Mouse (Mus musculus) neural tube, embryonic 11.5 days (tissue): ENCODE results near the gene Gas1. TPM values are rescaled to one million over a fixed set of nuclear protein-coding genes. Genes with fewer than 3 reads are reported as not detected.
A peak's percentile ranks its signal among the peaks of the same experiment; 100 is the strongest.

Source experiments
- ATAC-seq: fragments of 200-750 bp; cut with Nextera tagmentation; 2 replicates; pipeline ENCODE4 v1.8.0; 2017; ENCODE audit warnings: moderate number of reproducible peaks, mild to moderate bottlenecking, moderate TSS enrichment, moderate library complexity; ENCODE audit not compliant: insufficient read depth, low FRiP score, low TSS enrichment
- DNase-seq: peaks from one replicate; pipeline ENCODE4 v3.0.0-alpha.2; 2015; ENCODE audit warnings: low spot score
- H3K27ac ChIP-seq: fragments of 300-500 bp; sonication (generic); 2 replicates; pipeline ENCODE4 v1.5.1; 2014; ENCODE audit warnings: low read depth, mild to moderate bottlenecking, low read length
- H3K27me3 ChIP-seq: fragments of 300-500 bp; sonication (generic); 2 replicates; pipeline ENCODE4 v1.6.1; 2014; ENCODE audit warnings: mild to moderate bottlenecking, low read length, mixed read lengths; ENCODE audit not compliant: control insufficient read depth, insufficient read depth
- H3K36me3 ChIP-seq: fragments of 300-500 bp; sonication (generic); 2 replicates; pipeline ENCODE4 v1.6.1; 2014; ENCODE audit warnings: mild to moderate bottlenecking, low read length, moderate library complexity, mixed read lengths; ENCODE audit not compliant: control insufficient read depth, insufficient read depth
- H3K4me1 ChIP-seq: fragments of 300-500 bp; sonication (generic); 2 replicates; pipeline ENCODE4 v1.6.1; 2014; ENCODE audit warnings: low read length, mixed read lengths; ENCODE audit not compliant: control insufficient read depth, insufficient read depth
- H3K4me2 ChIP-seq: fragments of 300-500 bp; sonication (generic); 2 replicates; pipeline ENCODE4 v1.6.1; 2014; ENCODE audit warnings: low read depth, mild to moderate bottlenecking, moderate library complexity
- H3K4me3 ChIP-seq: fragments of 300-500 bp; sonication (generic); 2 replicates; pipeline ENCODE4 v1.5.1; 2014; ENCODE audit warnings: low read depth, low read length
- H3K9ac ChIP-seq: fragments of 300-500 bp; sonication (generic); 2 replicates; pipeline ENCODE4 v1.6.1; 2014; ENCODE audit warnings: mild to moderate bottlenecking, low read length
- H3K9me3 ChIP-seq: fragments of 300-500 bp; sonication (generic); 2 replicates; pipeline ENCODE4 v1.6.1; 2016; ENCODE audit warnings: low read length; ENCODE audit not compliant: control insufficient read depth
- WGBS: fragments of 180-500 bp; shearing (Covaris S2); extraction: QIAGEN DNeasy Blood & Tissue Kit; methylation state at CpG from one replicate; pipeline ENCODE4 v1.1.7; 2014; 5-methylcytosine and 5-hydroxymethylcytosine counted together
- polyA plus RNA-seq: library from polyadenylated mRNA; unstranded; fragments of >200 nt; fragmentation: Nextera tagmentation; extraction: Ambion mirVana; gene quantifications from 2 replicates; pipeline ENCODE4 v1.2.1, GENCODE M21; 2014

The Gas1 gene
- polyA plus RNA-seq, 1 experiment from 2014 or later: 168 TPM

- H3K27ac ChIP-seq: peak overlapping the region; percentile 78
- peaks cover 27% of the 10 kb centered on the region for H3K4me1 ChIP-seq
- H3K4me2 ChIP-seq: peak overlapping the region; percentile 3; the same call in 1 of the 2 replicates
- DNase-seq (peak; percentile 72), ATAC-seq (peak; percentile 70)
- no peaks in the 10 kb centered on the region for H3K36me3 ChIP-seq
- 31% methylated on average over 21 of the region's 21 CpGs for WGBS
- H3K4me3 ChIP-seq: no peak overlapping the region
- no peak overlapping the region for H3K9ac ChIP-seq
- no peaks in the 10 kb centered on the region for H3K27me3 ChIP-seq
- no peaks in the 10 kb centered on the region for H3K9me3 ChIP-seq
Measured at GRCm38 (mm10) chr13:60170898-60171715, 6.1 kb downstream of the Gas1 start.

GRCm38 (mm10) chr13:60169026-60169425 is 8.1 kb downstream of the Gas1 start:
- Histone ChIP-seq H3K9ac (no peak overlapping the region), H3K36me3 (no peaks in the 10 kb centered on the region), H3K27me3 (no peaks in the 10 kb centered on the region), H3K9me3 (no peaks in the 10 kb centered on the region), H3K4me3 (no peak overlapping the region), H3K4me2 (no peak overlapping the region), H3K4me1 (peaks cover 26% of the 10 kb centered on the region), H3K27ac (no peak overlapping the region)
- DNase-seq (no peak), ATAC-seq (no peak)
- 94% methylated on average over 2 of the region's 2 CpGs for WGBS

DNA sequence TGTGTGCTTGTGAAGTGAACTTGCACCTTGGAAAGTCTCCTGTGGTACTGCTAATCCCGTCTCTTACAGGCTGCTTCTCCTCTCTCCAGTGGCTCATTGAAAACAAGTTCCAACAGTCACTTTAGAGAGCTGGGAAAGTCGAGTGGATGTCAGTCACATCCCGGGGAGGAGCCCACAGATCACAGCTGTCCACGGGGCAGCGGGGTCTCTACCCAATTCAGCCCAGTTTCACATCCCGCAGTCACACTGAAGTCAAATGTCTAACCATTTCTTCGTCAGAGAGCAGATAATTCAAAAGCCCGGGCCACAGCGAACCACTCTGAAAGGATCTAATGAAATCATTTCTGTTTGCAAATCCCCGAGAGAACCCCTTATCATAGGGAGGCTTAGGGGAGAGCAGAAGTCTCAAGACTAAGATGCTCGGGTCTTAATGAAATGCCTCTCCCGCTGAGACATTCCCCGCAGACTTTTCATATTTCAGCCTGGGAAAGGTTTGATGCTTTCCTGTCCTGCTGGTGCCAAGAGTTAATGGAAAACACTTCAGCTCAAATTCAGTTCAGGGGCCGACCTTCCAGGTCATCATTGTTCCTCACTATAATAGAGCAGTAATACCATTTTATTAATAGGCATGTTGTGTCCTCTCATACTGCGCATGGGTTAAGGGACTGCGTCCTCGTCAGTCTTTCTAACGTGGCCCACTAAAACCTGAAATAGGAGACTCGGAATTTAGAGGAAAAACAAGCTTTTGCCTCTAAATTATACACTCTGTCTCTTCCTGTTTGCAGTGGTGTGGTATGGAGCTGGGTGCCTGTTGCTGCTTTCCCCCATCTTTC is 20.7 kb downstream of the Gas1 start:
- Histone ChIP-seq H3K9ac (no peak overlapping the region), H3K4me2 (no peak overlapping the region), H3K9me3 (peaks cover 11% of the 10 kb centered on the region; the same call in 1 of the 2 replicates), H3K27me3 (no peaks in the 10 kb centered on the region), H3K27ac (0 out of 2 replicates have a peak overlapping the region, but pooled peaks have one; percentile 46), H3K4me3 (no peak overlapping the region), H3K36me3 (no peaks in the 10 kb centered on the region; the same call in 1 of the 2 replicates), H3K4me1 (peaks cover 4% of the 10 kb centered on the region; the same call in 1 of the 2 replicates)
- 29% methylated on average over 19 of the region's 19 CpGs for WGBS
- DNase-seq (peak; percentile 30), ATAC-seq (no peak)

DNA sequence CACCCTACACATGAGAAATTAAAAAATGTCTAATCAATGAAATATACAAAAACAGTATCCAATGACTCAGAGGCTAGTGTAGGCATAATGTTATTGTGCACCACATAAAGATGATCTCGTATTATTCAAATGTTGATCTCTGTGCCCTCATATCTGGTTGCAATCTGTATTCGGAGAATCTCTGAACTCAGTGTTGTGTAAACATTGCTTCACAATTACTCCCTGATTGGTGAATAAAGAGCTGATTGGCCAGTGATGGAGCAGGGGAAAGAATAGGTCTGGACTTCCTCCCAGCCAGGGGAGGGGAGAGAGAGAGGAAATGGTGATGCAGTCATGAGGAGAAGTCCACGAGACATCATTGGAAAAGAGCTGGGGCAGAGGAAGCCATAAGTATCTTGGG is 23.0 kb downstream of the Gas1 start:
- ATAC-seq: no peak

DNA sequence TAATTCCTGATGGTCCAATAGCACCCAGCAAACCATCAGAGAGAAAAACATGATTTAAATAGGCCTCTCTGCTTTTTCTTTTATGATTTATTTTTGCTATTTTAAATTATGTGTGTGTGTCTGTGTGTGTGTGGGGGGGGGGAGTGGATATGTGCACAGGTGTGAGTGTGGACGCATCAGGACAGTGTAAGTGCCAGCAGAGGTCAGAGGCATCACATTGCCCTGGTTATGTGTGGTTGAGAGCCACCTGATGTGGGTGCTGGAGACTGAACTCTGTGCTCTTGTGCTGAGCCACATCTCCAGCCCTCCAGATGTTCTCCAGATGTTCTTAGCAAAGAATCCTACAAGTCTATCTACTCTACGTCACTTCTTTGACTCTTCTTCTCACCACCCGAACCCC is 28.9 kb downstream of the Gas1 start:
- H3K4me3 ChIP-seq: no peak overlapping the region
- ATAC-seq: no peak
- H3K9me3 ChIP-seq: peaks cover 9% of the 10 kb centered on the region; the same call in 1 of the 2 replicates
- peak overlapping the region; percentile 84; the same call in 1 of the 2 replicates for H3K27ac ChIP-seq
- peaks cover 18% of the 10 kb centered on the region for H3K4me1 ChIP-seq
- no peaks in the 10 kb centered on the region; the same call in 1 of the 2 replicates for H3K36me3 ChIP-seq
- no peaks in the 10 kb centered on the region for H3K27me3 ChIP-seq
- WGBS: 66% methylated on average over 3 of the region's 3 CpGs
- DNase-seq: no peak
- H3K4me2 ChIP-seq: no peak overlapping the region
- no peak overlapping the region for H3K9ac ChIP-seq

More for the DNA sequence above, 23.0 kb downstream of the Gas1 start:
- H3K4me1 ChIP-seq: peaks cover 4% of the 10 kb centered on the region; the same call in 1 of the 2 replicates
- H3K9me3 ChIP-seq: peaks cover 14% of the 10 kb centered on the region; the same call in 1 of the 2 replicates
- 97% methylated on average over 3 of the region's 3 CpGs for WGBS
- no peak overlapping the region for H3K9ac ChIP-seq
- no peaks in the 10 kb centered on the region for H3K27me3 ChIP-seq
- H3K4me2 ChIP-seq: no peak overlapping the region
- no peak overlapping the region for H3K4me3 ChIP-seq
- H3K27ac ChIP-seq: no peak overlapping the region
- no peak for DNase-seq
- H3K36me3 ChIP-seq: no peaks in the 10 kb centered on the region; the same call in 1 of the 2 replicates

- DNase-seq (no peak), ATAC-seq (peak; percentile 77)
- Histone ChIP-seq H3K27me3 (no peaks in the 10 kb centered on the region), H3K4me2 (peak overlapping the region; percentile 44; the same call in 1 of the 2 replicates), H3K9me3 (peaks cover 6% of the 10 kb centered on the region; the same call in 1 of the 2 replicates), H3K4me3 (no peak overlapping the region), H3K9ac (0 out of 2 replicates have a peak overlapping the region, but pooled peaks have one; percentile 11), H3K36me3 (no peaks in the 10 kb centered on the region; the same call in 1 of the 2 replicates), H3K4me1 (peaks cover 18% of the 10 kb centered on the region), H3K27ac (peak overlapping the region; percentile 84)
- WGBS: 26% methylated on average over 2 of the region's 2 CpGs
Measured at GRCm38 (mm10) chr13:60147857-60148181, 29.3 kb downstream of the Gas1 start.

DNA sequence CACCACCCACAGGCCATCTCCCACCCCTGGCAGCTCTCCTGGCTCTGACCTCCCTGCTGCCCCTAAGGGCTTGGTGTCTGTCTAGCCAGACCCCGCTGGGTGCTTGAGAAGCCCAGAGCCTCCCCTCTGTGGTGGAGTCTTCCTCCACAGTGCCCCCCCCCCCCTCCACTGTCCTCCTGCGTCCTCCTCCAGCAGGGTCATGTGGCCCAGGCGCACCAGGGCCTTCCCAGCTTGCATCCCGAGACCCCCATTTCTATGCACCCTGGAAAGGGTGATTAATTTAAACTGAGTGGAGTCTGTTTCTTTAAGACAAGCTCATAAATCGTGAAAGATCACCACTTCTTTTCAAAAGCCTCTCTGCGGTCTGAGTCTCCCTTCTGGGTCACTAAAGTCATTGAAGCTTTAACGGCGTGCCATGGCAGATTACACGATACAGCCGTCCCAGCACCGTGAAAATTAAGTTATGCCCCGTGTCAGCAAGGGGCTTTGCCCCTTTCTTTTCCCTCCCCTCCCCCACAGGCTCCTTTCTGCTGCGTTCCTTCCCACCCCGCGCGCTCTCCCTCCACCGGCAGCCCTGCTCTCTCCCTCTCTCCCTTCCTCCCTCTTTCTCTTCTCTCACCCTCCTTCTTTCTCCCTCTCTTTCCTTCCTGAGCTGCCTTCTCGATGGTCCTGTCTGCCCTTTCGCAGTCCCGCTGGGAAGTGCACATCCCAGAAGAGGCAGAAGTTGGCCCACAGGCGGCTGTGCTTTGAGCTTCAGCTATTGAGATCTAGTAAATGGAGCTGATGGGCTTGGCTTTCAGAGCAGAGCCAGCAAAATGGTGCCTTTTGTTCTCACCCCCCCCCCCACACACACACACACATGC is 29.9 kb downstream of the Gas1 start:
- WGBS: 1% methylated on average over 21 of the region's 21 CpGs
- Histone ChIP-seq H3K4me1 (peaks cover 18% of the 10 kb centered on the region), H3K27me3 (no peaks in the 10 kb centered on the region), H3K4me2 (peak overlapping the region; percentile 44), H3K9me3 (peaks cover 6% of the 10 kb centered on the region; the same call in 1 of the 2 replicates), H3K9ac (peak overlapping the region; percentile 46; the same call in 1 of the 2 replicates), H3K36me3 (no peaks in the 10 kb centered on the region; the same call in 1 of the 2 replicates), H3K27ac (peak overlapping the region; percentile 84), H3K4me3 (peak overlapping the region; percentile 19)
- DNase-seq (peak; percentile 86), ATAC-seq (peak; percentile 89)

- no peaks in the 10 kb centered on the region for H3K36me3 ChIP-seq
- H3K4me3 ChIP-seq: no peak overlapping the region
- H3K9me3 ChIP-seq: no peaks in the 10 kb centered on the region
- peak overlapping the region; percentile 84 for H3K27ac ChIP-seq
- H3K4me2 ChIP-seq: no peak overlapping the region
- H3K4me1 ChIP-seq: peaks cover 18% of the 10 kb centered on the region
- ATAC-seq (no peak), DNase-seq (no peak)
- 10% methylated on average over 3 of the region's 3 CpGs for WGBS
- no peak overlapping the region for H3K9ac ChIP-seq
- H3K27me3 ChIP-seq: no peaks in the 10 kb centered on the region
Measured at GRCm38 (mm10) chr13:60146231-60146630, 30.9 kb downstream of the Gas1 start.
